Mouse (Mus musculus) neural tube, embryonic 14.5 days (tissue): Measurements from ENCODE around the gene Mgll. TPM values are rescaled to one million over a fixed set of nuclear protein-coding genes. Genes with fewer than 3 reads are reported as not detected.
A peak's percentile ranks its signal among the peaks of the same experiment; 100 is the strongest.

Experiments
- ATAC-seq: fragments of 200-750 bp; cut with Nextera tagmentation; 2 replicates; pipeline ENCODE4 v1.8.0; 2017; ENCODE audit warnings: low read depth, mild to moderate bottlenecking, moderate TSS enrichment, moderate library complexity
- H3K27ac ChIP-seq: fragments of 300-500 bp; sonication (generic); 2 replicates; pipeline ENCODE4 v1.5.1; 2014; ENCODE audit warnings: low read depth, mild to moderate bottlenecking, control low read depth, low read length, moderate library complexity, mixed read lengths
- H3K27me3 ChIP-seq: fragments of 300-500 bp; sonication (generic); 2 replicates; pipeline ENCODE4 v1.6.1; 2014; ENCODE audit warnings: low read length; ENCODE audit not compliant: control insufficient read depth, insufficient read depth
- H3K36me3 ChIP-seq: fragments of 300-500 bp; sonication (generic); 2 replicates; pipeline ENCODE4 v1.6.1; 2014; ENCODE audit warnings: low read length, mixed read lengths; ENCODE audit not compliant: control insufficient read depth, insufficient read depth
- H3K4me1 ChIP-seq: fragments of 300-500 bp; sonication (generic); 2 replicates; pipeline ENCODE4 v1.6.1; 2014; ENCODE audit warnings: low read length; ENCODE audit not compliant: control insufficient read depth, insufficient read depth
- H3K4me2 ChIP-seq: fragments of 300-500 bp; sonication (generic); 2 replicates; pipeline ENCODE4 v1.6.1; 2014; ENCODE audit warnings: mild to moderate bottlenecking, low read depth, low read length, control low read depth
- H3K4me3 ChIP-seq: fragments of 300-500 bp; sonication (generic); 2 replicates; pipeline ENCODE4 v1.5.1; 2014; ENCODE audit warnings: low read depth, low read length, control low read depth, mixed read lengths
- H3K9ac ChIP-seq: fragments of 300-500 bp; sonication (generic); replicated peaks from 2 replicates; pipeline ENCODE4 v1.6.1; 2014; ENCODE audit warnings: low read depth, mild to moderate bottlenecking, control low read depth, low read length, mixed read lengths
- H3K9me3 ChIP-seq: fragments of 300-500 bp; sonication (generic); 2 replicates; pipeline ENCODE4 v1.6.1; 2016; ENCODE audit warnings: low read length; ENCODE audit not compliant: control insufficient read depth
- WGBS: fragments of 180-500 bp; shearing (Covaris S2); extraction: QIAGEN DNeasy Blood & Tissue Kit; methylation state at CpG from one replicate; pipeline ENCODE4 v1.1.7; 2014; 5-methylcytosine and 5-hydroxymethylcytosine counted together
- polyA plus RNA-seq: library from polyadenylated mRNA; unstranded; fragments of >200 nt; fragmentation: Nextera tagmentation; extraction: Ambion mirVana; gene quantifications from 2 replicates; pipeline ENCODE4 v1.2.1, GENCODE M21; 2014

Mgll gene
- polyA plus RNA-seq, 1 experiment from 2014 or later, result 73.4 TPM

- Histone ChIP-seq H3K4me3 (no peak overlapping the region), H3K4me2 (no peak overlapping the region), H3K27me3 (no peaks in the 10 kb centered on the region), H3K9ac (no peak overlapping the region), H3K4me1 (peaks cover 16% of the 10 kb centered on the region), H3K36me3 (peaks cover 32% of the 10 kb centered on the region; the same call in 1 of the 2 replicates), H3K9me3 (no peaks in the 10 kb centered on the region), H3K27ac (no peak overlapping the region)
- WGBS, result 90% methylated on average over 7 of the region's 7 CpGs
- no peak for ATAC-seq
Measured at GRCm38 (mm10) chr6:88844901-88845565, 120.8 kb downstream of the Mgll start.

- Histone ChIP-seq H3K27ac (no peak overlapping the region), H3K9ac (no peak overlapping the region), H3K36me3 (peaks cover 32% of the 10 kb centered on the region; the same call in 1 of the 2 replicates), H3K4me1 (peaks cover 5% of the 10 kb centered on the region; the same call in 1 of the 2 replicates), H3K27me3 (no peaks in the 10 kb centered on the region), H3K4me3 (no peak overlapping the region), H3K9me3 (no peaks in the 10 kb centered on the region), H3K4me2 (no peak overlapping the region)
- WGBS, result 46% methylated on average over 2 of the region's 2 CpGs
- ATAC-seq, result no peak
Measured at GRCm38 (mm10) chr6:88847571-88847970, 123.4 kb downstream of the Mgll start.

GRCm38 (mm10) chr6:88849270-88849669 is 125.1 kb downstream of the Mgll start:
- Histone ChIP-seq H3K4me2 (no peak overlapping the region), H3K36me3 (peaks cover 31% of the 10 kb centered on the region; the same call in 1 of the 2 replicates), H3K27me3 (no peaks in the 10 kb centered on the region), H3K27ac (no peak overlapping the region), H3K4me3 (no peak overlapping the region), H3K4me1 (no peaks in the 10 kb centered on the region), H3K9ac (no peak overlapping the region), H3K9me3 (no peaks in the 10 kb centered on the region)
- 56% methylated on average over 4 of the region's 4 CpGs for WGBS
- ATAC-seq, result no peak

- H3K9ac ChIP-seq, result no peak overlapping the region
- H3K4me3 ChIP-seq, result no peak overlapping the region
- no peak overlapping the region for H3K27ac ChIP-seq
- no peak for ATAC-seq
- H3K27me3 ChIP-seq, result no peaks in the 10 kb centered on the region
- H3K4me2 ChIP-seq, result no peak overlapping the region
- peaks cover 24% of the 10 kb centered on the region; the same call in 1 of the 2 replicates for H3K36me3 ChIP-seq
- no peaks in the 10 kb centered on the region for H3K9me3 ChIP-seq
- WGBS, result 86% methylated on average over 7 of the region's 7 CpGs
- H3K4me1 ChIP-seq, result no peaks in the 10 kb centered on the region
Measured at GRCm38 (mm10) chr6:88850034-88850433, 125.8 kb downstream of the Mgll start.

GRCm38 (mm10) chr6:88854509-88854908 is 130.3 kb downstream of the Mgll start:
- H3K4me1 ChIP-seq, result 0 out of 2 replicates have a peak, but pooled peaks cover 3% of the 10 kb centered on the region
- H3K36me3 ChIP-seq, result peaks cover 20% of the 10 kb centered on the region; the same call in 1 of the 2 replicates
- 75% methylated on average over 5 of the region's 5 CpGs for WGBS

GRCm38 (mm10) chr6:88855636-88856035 is 131.4 kb downstream of the Mgll start:
- 28% methylated on average over 5 of the region's 5 CpGs for WGBS
- Histone ChIP-seq H3K4me2 (no peak overlapping the region), H3K4me1 (0 out of 2 replicates have a peak, but pooled peaks cover 3% of the 10 kb centered on the region), H3K27me3 (no peaks in the 10 kb centered on the region), H3K4me3 (no peak overlapping the region), H3K9me3 (no peaks in the 10 kb centered on the region), H3K9ac (no peak overlapping the region), H3K27ac (no peak overlapping the region), H3K36me3 (peaks cover 26% of the 10 kb centered on the region; the same call in 1 of the 2 replicates)
- peak; percentile 30; the same call in 1 of the 2 replicates for ATAC-seq

More at GRCm38 (mm10) chr6:88854509-88854908, 130.3 kb downstream of the Mgll start:
- no peak overlapping the region for H3K4me3 ChIP-seq
- H3K27me3 ChIP-seq, result no peaks in the 10 kb centered on the region
- no peaks in the 10 kb centered on the region for H3K9me3 ChIP-seq
- H3K27ac ChIP-seq, result no peak overlapping the region
- ATAC-seq, result no peak
- no peak overlapping the region for H3K9ac ChIP-seq
- no peak overlapping the region for H3K4me2 ChIP-seq

- ATAC-seq, result no peak
- H3K4me3 ChIP-seq, result no peak overlapping the region
- no peak overlapping the region for H3K9ac ChIP-seq
- no peak overlapping the region for H3K27ac ChIP-seq
- H3K4me1 ChIP-seq, result 0 out of 2 replicates have a peak, but pooled peaks cover 3% of the 10 kb centered on the region
- H3K36me3 ChIP-seq, result peaks cover 42% of the 10 kb centered on the region; the same call in 1 of the 2 replicates
- H3K27me3 ChIP-seq, result no peaks in the 10 kb centered on the region
- WGBS, result 38% methylated on average over 9 of the region's 9 CpGs
- no peak overlapping the region for H3K4me2 ChIP-seq
- no peaks in the 10 kb centered on the region for H3K9me3 ChIP-seq
Measured at GRCm38 (mm10) chr6:88857249-88857648, 133.0 kb downstream of the Mgll start.

- no peak overlapping the region for H3K9ac ChIP-seq
- H3K27ac ChIP-seq, result no peak overlapping the region
- no peak overlapping the region for H3K4me3 ChIP-seq
- WGBS, result 86% methylated on average over 6 of the region's 6 CpGs
- 0 out of 2 replicates have a peak, but pooled peaks cover 3% of the 10 kb centered on the region for H3K4me1 ChIP-seq
- no peaks in the 10 kb centered on the region for H3K27me3 ChIP-seq
- no peak overlapping the region for H3K4me2 ChIP-seq
- H3K9me3 ChIP-seq, result no peaks in the 10 kb centered on the region
- H3K36me3 ChIP-seq, result peaks cover 46% of the 10 kb centered on the region; the same call in 1 of the 2 replicates
- no peak for ATAC-seq
Measured at GRCm38 (mm10) chr6:88857830-88858229, 133.6 kb downstream of the Mgll start.

GRCm38 (mm10) chr6:88858341-88858740 is 134.1 kb downstream of the Mgll start:
- H3K27ac ChIP-seq, result no peak overlapping the region

More at GRCm38 (mm10) chr6:88858341-88858740, 134.1 kb downstream of the Mgll start:
- Histone ChIP-seq H3K27me3 (no peaks in the 10 kb centered on the region), H3K36me3 (peaks cover 51% of the 10 kb centered on the region), H3K9me3 (no peaks in the 10 kb centered on the region), H3K4me1 (0 out of 2 replicates have a peak, but pooled peaks cover 3% of the 10 kb centered on the region), H3K4me3 (no peak overlapping the region), H3K9ac (no peak overlapping the region), H3K4me2 (no peak overlapping the region)
- 54% methylated on average over 7 of the region's 7 CpGs for WGBS
- ATAC-seq, result no peak
